Mouse (Mus musculus): ENCODE measurements around the gene Limch1. TPM values are rescaled to one million over a fixed set of nuclear protein-coding genes. Genes with fewer than 3 reads are reported as not detected.

The Limch1 gene
- polyA plus RNA-seq, 1 experiment, result 4.2 TPM

DNA sequence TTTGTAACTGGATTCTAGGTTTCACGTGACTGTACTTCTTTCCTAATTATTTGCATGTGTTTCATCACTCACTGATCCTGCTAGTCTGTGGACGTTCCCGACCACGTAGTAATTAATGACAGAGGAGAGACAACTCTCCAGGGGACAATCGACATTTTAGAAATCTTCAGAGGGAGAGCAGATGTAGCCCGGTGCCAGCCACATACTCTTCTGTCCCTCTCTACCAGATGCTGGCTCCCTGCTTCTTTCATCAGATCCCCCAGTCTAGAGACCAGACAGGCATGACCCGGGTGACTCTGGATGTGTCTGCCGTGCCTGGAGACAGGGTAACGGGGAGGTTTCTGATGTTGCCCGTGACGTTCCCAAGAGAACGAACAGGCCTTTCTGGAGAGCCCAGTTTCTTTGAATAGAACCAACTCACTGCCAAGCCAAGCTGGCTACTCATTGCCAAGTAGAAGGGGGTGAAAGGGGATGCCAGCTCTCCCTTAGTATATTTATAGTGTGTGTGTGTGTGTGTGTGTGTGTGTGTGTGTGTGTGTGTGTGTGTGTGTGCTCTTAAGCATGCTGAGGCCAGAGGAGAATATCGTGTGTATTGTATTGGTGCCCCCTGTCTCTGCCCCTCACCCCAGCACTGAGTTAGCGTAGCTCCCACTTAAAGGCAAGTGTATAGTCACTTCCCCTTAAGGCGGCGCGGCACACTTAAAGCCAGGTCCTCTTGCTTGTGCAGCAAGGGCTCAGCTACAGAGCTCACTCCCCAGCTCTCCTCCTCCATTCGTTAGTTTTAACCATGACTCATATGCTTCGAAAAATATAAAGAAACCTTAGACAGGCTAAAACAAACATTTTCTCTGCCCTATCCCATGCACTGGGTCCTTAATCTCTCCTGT lies 233.9 kb downstream of the Limch1 start:
- DNase-seq (ENCODE audit: low spot score), result no peak

DNA sequence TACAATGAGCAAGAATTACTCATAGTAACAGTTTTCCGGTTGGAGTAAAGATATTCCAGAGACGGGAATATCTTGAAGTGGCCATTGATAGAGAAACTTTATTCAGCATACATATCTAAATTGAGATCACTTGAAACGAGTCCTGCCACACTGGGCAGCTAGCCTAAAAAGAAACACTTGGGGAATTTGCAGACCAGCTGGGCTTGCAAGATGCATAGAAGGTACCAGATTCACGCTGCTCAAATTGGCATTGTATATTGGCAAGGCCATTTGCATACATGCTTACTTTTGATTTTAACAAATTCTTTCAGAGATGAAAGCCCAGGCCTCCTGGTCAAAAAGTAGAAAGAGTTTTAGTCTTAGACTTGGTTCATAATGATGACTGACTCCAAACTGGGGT lies 235.2 kb downstream of the Limch1 start:
- no peak for DNase-seq (ENCODE audit: low spot score)

DNA sequence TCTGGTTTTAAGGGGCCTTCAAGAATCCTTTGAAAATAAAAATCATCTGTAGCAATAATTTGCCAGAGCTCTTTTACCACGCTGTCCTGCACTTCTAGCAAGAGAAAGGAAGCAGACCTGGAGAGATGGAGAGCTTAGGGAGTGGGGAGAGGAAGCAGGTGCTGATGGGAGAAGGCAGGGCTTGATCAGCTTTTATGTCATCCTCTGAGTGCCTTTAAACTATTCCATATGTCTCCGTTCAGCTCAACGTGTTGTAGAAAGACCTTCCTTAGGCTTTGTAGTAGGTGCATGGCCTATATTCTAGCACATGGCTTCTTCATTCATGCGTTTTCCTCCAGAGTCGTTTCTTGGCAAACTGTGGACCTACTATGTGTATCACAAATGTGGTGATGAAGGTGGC lies 237.5 kb downstream of the Limch1 start:
- no peak for DNase-seq (ENCODE audit: low spot score)

DNA sequence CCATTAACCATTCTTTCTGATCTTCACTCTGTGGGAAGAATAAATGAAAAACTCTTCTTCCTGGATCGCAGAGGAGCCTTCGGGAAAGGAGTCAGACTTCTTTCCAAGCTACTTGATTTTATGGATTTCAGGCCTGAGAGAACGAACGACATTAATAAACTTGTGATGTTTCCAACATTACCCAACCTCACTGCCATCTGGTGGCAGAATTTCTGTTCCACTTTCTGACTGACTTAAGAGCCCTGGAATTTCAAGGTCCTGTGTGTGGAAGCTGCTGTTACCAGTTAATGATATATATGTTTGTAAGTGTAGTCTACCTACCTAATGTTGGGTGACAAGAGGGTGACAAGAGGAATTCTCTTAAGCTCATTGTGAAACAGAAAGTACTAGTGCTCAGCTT lies 243.3 kb downstream of the Limch1 start:
- no peak for DNase-seq (ENCODE audit: low spot score)

DNA sequence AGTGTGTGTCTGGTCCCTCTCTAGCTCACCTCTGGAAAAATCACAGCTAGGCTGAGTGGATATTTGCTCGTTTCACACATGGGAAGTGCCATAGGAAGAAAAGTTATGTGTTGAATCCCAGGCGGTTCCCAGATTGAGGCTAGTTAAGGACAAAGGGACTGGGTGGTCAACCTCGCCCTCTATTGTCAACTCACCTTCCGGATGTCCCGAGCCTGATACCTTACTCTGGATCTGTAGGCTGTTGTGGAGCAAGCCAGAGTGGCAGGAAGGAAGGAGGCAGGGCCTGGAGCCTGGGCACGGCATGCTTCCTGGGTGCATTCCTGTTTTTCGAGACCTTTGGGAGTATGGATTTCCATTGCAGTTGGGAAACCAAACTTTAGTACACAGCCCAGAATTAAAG lies 243.9 kb downstream of the Limch1 start:
- DNase-seq (ENCODE audit: low spot score), result no peak

DNA sequence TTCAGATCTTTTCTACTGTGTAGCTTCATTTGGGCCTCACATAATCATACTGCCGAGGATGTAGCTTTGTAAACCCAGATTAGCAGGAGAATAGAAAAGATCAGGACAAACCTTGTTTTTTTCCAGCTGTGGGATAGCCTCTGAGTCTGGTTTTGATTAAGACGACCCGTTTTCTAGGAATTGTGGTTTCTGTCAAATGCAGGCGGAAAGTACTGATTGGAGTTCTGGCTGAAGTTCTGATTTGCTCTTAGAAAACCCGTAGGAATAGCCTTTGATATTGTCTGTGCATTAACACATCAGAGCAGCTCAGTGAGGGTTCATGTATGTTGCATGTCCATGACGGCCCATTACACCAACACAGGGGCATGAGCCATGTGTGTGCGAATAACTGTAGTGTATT lies 246.8 kb downstream of the Limch1 start:
- DNase-seq (ENCODE audit: low spot score), result no peak

DNA sequence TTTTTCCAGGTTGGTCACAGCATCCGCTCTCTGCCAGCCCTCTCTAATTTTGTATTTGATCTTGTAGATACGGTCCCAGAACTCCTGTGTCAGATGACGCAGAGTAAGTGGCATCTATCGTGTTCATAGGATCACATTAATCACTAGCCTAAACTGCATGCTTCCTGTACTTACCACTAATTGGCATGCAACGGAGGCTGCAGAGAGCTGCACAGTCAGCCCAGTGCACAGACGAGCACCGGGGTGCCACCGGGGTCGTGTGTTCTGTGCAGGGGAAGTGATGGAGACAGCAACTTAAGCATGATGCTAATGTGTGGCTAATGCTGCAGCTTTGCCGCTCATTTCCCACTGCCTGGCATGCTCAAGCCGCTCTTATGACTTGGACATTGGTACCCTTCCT lies 247.4 kb downstream of the Limch1 start:
- DNase-seq (ENCODE audit: low spot score), result no peak

DNA sequence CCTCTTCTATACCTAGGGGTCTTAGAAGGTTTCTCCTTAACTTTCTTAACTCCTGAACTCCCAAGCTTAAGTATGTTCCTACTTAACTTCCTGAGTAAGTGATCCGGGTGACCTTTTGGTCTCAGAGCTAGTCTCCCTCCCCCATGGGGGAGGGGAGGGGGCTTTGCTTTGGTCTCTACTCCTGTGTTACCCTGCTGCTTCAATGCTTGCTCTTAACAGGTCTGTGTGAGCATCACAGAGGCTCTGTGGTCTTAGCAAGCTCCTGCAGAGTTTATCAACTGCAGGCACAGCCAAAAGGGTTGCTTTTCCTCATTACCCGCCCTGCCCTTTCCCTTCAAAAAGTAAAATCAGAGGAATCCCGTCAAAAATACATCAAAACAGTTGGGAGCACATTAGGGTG lies 250.5 kb downstream of the Limch1 start:
- DNase-seq (ENCODE audit: low spot score), result no peak

DNA sequence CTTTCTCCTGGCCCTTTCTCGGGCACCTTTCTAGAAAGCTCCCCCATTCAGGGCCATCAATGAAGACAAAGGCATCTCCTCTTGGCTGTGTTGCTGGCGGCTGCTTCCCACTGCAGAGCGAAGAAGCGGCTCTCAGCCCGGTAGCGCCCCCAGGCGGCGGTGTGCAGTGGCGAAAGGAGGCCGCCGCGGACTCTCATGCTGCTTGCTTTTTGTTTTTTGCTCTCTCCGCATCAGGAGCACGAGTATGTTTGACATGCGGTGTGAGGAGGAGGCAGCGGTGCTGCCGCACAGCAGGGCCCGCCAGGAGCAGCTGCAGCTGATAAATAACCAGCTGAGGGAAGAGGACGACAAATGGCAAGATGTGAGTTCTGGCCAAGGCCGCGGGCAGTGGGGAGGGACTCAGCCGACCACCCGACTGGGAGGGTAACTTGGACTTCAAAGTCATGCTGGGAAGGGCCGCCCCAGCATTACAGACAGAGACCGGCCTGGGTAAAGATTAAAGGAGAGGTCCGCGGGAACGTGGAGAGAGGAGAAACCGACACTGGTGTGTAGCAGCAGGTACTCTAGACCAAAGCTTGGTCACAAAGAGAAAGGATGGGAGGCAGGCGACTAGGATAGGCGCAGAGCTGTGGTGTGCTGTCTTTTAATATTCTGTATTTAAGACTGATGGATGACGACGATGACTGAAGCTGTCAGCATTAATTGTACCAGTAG lies 251.4 kb downstream of the Limch1 start:
- DNase-seq (ENCODE audit: low spot score), result peak; percentile 57

DNA sequence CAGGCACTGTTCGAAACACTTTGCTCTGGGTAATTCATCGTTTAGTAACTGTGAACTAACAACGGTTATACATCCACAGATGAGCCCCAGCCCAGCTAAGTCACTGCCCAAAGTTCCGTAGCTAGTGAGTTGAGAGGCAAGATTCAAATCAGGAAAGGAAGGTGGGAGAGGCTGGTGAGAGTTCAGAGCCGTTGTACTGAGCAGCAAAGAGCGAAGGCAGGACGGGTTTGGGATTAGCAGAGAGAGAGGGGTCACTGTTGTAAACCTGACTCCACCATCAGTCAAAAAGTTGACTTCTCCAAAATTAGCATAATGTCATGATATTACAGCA lies 251.9 kb downstream of the Limch1 start:
- no peak for DNase-seq (ENCODE audit: low spot score)

DNA sequence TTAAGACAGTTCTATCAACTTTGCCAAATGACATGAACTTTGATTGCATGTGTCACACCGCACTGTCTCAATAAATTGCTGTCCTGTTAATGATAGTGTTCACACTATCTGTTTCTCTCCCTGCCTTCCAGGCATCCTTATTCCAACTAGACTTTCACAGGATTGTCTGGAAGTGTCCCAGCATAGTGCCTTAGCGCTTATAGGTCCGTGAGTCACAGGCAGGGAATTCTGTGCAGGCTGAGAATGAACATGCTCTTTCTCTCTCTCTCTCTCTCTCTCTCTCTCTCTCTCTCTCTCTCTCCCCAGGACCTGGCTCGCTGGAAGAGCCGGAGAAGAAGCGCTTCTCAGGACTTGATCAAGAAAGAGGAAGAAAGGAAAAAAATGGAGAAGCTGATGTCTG lies 252.7 kb downstream of the Limch1 start:
- no peak for DNase-seq (ENCODE audit: low spot score)

DNA sequence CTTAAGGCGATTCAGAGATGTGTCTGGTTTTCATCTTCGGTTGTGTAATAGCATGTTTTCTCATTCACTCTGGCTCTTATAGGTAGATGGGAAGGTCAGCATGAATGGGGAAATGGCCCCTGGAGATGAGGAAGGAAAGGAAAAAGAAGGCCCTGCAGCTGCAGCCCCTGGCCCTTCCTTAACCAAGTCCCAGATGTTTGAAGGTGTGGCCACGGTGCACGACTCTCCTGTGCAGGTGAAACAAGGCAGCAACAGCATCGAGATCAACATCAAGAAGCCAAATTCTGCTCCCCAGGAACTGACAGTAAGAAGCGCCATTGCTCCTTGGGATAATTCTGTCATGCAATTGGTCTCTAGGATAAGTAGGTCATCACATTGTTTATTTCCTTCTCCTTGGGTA lies 256.7 kb downstream of the Limch1 start:
- no peak for DNase-seq (ENCODE audit: low spot score)

DNA sequence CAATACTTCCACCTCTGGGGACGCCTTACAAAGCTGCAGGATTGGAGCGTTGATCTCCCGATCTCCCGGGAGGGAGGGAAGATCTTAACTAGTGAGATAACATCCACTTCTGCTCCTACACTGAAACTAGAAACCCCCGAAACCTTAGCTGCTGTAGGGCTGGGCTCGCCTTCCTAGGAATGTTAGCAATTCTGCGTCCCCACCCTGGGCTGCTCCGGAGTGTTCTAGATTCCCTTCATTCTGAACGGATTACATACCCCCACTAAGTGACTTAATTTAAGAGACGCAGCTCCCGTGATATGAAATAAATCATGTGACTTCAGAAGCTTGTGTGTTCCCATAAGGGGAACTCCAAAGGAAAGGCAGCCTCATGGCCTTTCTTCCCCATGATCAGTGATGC lies 259.0 kb downstream of the Limch1 start:
- no peak for DNase-seq (ENCODE audit: low spot score)

DNA sequence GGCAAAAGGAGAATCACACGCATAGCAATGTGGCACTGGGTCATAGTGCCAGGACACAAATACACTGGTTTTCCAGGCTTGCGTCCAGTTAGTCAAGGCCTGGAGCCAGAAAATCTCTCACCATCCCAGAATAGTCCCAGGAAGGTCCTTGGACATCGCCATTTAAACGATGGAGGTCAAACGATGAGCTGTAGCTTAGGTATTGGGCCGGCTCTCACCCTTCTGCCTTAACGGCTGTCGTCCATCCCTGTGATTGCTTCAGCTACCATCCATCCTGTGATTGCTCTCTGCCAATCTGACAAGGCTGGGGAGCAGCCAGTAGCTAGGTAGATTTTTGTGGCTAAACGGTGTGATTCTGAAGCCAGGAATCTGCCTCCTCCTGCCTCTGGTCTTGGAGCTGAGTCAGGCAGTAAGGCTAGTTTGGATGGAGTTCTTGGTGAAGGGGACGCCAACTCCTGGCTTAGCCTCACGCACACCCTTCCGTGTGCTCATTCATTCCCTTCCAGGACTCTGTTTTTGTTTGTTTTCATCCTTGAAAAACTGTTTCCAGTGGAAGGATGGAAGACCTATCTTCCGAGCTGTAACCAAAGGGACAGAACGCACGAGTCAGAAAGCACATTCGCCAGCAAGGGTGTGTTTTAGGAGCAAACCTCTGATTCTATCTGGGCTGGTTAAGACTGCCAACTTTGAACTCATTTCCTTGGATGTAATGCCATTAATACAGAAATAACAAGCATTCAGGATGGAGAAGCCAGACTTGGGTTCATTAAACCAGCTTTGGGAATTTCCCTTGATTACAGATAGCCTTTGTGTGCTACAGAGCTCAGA lies 265.6 kb downstream of the Limch1 start:
- no peak for DNase-seq (ENCODE audit: low spot score)

DNA sequence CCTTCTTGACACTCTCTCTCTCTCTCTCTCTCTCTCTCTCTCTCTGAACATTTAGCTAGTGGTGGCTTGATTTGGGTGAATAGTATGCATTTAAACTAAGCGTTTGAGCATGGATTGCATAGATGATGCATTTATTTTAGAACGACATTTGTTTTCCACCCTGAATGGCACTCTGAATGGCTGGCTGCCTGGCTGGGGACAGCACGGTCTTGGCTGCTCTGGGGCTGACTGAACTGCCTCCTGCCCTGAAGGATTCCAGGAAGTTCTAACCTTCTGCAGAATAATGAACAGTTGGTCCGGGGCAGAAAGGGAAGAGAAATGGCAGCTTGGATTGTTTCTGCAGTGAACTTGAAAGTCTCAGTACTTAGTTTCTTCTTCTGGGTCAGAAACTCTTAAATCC lies 266.4 kb downstream of the Limch1 start:
- no peak for DNase-seq (ENCODE audit: low spot score)

DNA sequence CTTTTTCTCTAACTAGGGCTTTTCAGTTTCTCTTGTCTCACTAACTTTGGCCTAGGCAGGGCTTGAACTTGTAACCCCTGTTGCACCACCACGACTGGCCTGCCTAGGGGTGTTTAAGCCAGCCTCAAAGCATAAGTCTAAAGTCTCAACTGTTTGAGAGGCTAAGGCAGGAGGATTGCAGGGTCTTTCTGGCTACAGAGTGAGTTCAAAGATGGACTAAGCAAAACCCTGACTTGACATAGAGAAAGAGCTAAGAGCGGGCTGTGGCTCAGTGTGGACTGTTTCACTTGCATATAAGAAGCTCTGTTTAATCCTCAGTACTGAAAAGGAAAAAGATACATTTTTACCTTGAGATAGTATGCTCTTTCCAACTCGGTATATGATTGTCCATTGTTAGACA lies 268.3 kb downstream of the Limch1 start:
- DNase-seq (ENCODE audit: low spot score), result no peak

DNA sequence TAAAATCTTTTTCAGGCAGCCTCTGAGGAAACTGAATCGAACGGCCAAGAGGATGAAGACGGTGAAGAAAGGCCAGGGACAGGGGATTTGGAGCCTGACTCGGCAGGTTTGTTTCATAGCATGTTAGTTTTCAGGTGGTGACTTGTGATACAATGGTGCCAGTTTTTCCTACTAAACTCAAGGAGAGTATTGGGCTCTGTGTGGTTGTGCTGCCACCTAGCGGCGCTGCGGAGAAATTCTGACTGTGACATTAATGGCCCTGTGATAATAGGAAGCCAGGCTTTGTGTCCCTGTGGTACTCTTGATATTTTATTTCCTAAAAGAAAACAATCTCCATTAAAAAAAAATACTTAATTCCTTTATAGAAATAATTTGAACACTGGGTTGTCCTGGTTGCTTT lies 270.8 kb downstream of the Limch1 start:
- DNase-seq (ENCODE audit: low spot score), result peak; percentile 60

DNA sequence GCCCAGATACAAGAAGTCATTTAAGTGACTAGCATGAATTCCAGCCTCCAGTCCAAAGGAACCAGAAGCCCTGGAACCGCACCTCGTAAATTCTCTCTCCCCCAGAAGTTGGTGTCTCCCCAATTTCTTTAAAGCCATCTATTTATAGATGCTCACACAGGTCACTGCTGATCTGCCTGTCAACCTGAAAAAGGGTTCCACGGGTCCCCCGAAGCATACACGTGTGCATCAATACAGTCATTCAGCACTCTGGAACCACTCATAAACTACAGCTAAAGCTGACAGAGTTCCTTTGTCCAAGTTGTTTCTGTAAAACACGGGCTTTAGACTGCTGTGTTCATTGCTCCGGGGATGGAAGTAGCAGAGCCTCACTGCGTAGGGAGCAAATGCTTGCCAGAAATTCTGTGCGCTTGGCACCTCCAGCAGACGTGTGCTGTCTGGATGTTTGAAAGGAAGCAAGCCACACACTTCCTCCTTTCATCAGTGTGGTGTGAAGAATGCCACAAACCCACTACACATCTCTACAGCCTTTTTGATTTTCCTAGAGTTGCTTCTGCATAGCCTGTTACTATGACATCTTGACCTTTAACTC lies 278.9 kb downstream of the Limch1 start:
- no peak for DNase-seq (ENCODE audit: low spot score)

DNA sequence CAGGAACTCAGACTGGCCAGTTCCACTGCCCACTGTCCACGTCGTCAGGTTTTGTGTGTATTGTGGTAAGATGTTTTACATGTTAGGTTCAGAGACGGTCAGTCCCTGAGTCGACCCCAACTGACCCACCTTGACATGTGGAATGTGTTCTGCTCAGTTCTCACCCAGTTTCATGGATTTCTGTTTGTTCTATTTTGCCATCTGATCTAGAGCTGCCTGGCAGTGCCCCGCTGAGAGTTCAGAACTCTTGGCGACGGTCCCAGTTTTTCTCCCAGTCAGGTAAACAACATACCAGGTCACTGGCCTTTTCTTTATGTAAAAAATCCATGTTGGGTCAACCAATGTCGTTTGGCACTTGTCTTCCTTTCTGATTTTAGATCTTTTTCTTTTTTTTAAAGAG lies 279.5 kb downstream of the Limch1 start:
- no peak for DNase-seq (ENCODE audit: low spot score)

DNA sequence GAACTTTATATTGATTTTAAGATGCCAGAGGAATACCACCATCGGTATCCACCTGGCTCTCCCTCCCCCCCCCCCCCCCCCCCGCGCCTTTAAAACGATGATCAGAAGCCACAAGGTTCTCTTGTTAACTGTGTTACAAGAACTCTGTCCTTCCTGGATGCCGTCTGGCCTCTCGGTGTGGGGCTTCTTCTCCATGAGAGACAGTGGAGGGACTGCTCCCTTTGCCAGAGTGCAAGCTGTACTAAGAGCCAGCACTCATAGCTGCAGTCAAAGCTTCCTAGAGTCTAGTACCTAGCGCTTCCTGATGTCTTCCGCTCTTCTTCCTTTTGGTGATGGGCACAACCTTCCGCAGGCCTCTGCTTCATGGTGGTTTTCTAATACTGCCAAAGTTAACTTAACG lies 280.0 kb downstream of the Limch1 start:
- DNase-seq (ENCODE audit: low spot score), result no peak

DNA sequence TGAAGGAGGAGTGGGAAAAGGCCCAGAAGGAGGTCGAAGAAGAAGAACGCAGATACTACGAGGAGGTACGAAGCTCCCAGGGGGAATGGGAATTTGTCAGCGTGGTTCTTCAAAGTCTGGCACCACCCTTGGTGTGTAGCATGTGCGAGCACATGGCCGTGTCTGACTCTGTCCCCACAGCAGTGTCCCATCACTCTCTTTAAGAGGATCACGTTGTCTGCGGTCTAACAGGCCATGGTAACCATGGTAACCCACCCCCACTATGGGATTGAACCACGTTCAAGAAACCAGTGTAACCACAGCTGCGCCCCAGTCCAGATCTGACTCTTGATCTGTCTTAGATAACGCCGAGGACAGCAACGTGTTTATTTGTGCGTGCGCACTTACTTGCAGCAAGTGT lies 283.2 kb downstream of the Limch1 start:
- DNase-seq (ENCODE audit: low spot score), result no peak

DNA sequence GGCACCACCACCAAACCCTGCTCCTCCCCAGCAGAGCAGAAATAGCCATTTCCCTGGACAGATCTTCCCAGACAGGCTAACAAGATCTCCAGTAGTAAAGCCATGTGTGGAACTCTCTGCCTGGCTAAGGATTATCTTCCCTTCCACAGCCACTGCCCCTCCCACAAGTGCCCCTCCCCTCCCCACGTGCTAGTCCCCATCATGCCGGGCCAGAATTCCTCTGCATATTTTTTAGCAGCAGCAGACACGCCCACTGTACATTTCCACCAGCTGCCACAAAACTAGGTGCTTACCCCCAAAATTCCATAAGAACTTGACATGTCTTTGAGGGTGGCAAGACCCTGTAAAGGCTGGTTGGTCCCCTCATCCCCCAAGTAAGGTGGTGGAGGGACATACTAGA lies 284.3 kb downstream of the Limch1 start:
- DNase-seq (ENCODE audit: low spot score), result no peak
